Mouse (Mus musculus) mouse embryonic stem cell (cell line): Measurements from ENCODE around the gene Naa35.

Experiments
- in situ Hi-C, 2 experiments: fragments of 300-500 bp; cut with MboI; formaldehyde crosslinking; loops; 1 replicate in 1 of 2; 3 replicates in 1 of 2; pipeline ENCODE4 v1.14.3; 2019 to 2020; ENCODE audit warnings: low sequenced_read_pairs in 2 of 2, low pct_unique_long_range_greater_than_20kb in 1 of 2, mixed read lengths in 1 of 2; ENCODE audit not compliant: unreplicated experiment in 1 of 2

Gene Naa35

GRCm38 (mm10) chr13:59685236-59685635, 100.2 kb downstream of the Naa35 start:
- in situ Hi-C loops = no loop called here
